Mouse (Mus musculus) left cerebral cortex, postnatal 4 days (tissue): ENCODE results near the gene 2010300C02Rik. TPM values are rescaled to one million over a fixed set of nuclear protein-coding genes. Genes with fewer than 3 reads are reported as not detected.
"Not testable (repeated sequence)": the region's sequence is repeated elsewhere in the genome, so short reads cannot be mapped to it uniquely, and the experiment has no call there.

Experiments used
- DNase-seq: peaks from one replicate; pipeline ENCODE4 v3.0.0-alpha.2; 2022
- intact Hi-C: fragments of 180-260 bp; cut with DNase I; formaldehyde crosslinking; loops from one replicate; pipeline ENCODE4 v1.15.1; 2025
- total RNA-seq, 2 experiments: library from RNA; stranded (reverse); gene quantifications; 2 replicates each; pipeline ENCODE4 v1.2.3; 2021

Gene 2010300C02Rik
- total RNA-seq, 2 experiments from 2014 or later: 24.8 to 30.1 TPM

- intact Hi-C loops, DNase-seq: not testable (repeated sequence)
Observed at GRCm38 (mm10) chr1:37594812-37595211, 125.1 kb downstream of the 2010300C02Rik start.

DNA sequence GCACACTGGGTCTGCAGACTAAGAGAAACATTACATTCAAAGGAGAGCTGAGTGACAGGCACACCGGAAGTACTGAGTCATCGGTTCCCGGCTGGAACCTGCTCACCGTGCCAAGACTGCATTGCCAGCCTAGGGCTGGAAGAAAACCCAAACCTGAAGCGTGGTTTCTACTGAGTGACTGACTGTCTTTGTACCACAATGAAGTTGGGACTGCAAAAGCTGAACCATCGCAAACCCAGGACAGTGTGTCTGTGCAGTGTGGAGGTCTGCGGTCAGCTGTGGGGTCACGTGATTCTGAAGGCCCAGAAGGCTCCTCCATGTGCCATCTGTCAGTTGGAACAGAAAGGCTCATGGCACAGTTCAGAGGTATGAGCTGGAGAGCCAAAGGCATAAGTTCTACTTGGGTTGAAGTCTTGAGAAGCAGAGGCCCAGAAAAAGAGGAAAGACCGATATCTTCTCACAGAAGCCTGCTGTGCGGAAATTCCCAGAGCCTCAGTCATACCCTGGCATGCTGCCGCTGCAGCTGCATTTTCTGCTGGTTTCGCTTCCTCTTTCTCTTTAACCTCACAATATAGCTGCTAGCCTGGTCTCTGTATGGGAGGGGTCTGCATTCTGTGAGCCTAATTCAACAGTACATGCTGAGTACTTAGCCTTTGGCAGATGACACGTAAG is 133.9 kb downstream of the 2010300C02Rik start:
- intact Hi-C loops: no loop called here
- peak; percentile 63 for DNase-seq

GRCm38 (mm10) chr1:37583795-37584464 is 136.0 kb downstream of the 2010300C02Rik start:
- intact Hi-C loops: no loop called here
- peak; percentile 15 for DNase-seq

- no peak for DNase-seq
- intact Hi-C loops: no loop called here
Observed at GRCm38 (mm10) chr1:37583167-37583566, 136.7 kb downstream of the 2010300C02Rik start.

DNA sequence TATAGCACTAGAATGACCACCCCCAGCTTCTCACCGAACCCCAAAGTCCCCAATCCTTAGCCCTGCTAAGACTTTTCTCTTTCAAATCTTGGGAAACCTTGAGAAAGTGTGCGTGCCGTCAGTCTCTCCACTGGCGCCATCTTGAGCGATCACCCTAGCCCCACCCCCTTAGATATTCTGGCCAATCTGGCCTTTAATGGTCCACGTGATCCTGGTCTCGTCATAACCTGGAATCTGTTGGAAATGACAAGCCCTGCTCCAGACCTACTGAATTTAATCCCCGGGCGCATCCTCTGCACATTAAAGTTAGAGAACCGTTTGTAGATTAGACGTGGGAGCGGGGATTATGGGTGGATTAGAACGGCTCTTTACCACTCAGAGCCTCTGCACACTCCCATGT is 140.2 kb downstream of the 2010300C02Rik start:
- no peak for DNase-seq
- intact Hi-C loops: no loop called here

- peak; percentile 15 for DNase-seq
- intact Hi-C loops: no loop called here
Observed at GRCm38 (mm10) chr1:37572528-37573272, 147.2 kb downstream of the 2010300C02Rik start.

GRCm38 (mm10) chr1:37568379-37568778 is 151.5 kb downstream of the 2010300C02Rik start:
- intact Hi-C loops: no loop called here
- DNase-seq: no peak

- no peak for DNase-seq
- intact Hi-C loops: no loop called here
Observed at GRCm38 (mm10) chr1:37566754-37567153, 153.1 kb downstream of the 2010300C02Rik start.

- DNase-seq: no peak
- intact Hi-C loops: no loop called here
Observed at GRCm38 (mm10) chr1:37566344-37566743, 153.5 kb downstream of the 2010300C02Rik start.

GRCm38 (mm10) chr1:37565396-37565795 is 154.5 kb downstream of the 2010300C02Rik start:
- DNase-seq: no peak
- intact Hi-C loops: no loop called here

- no peak for DNase-seq
- intact Hi-C loops: no loop called here
Observed at GRCm38 (mm10) chr1:37561955-37562354, 157.9 kb downstream of the 2010300C02Rik start.

Other genes with a start within 250 kb of the 2010300C02Rik start
- 10 to 100 TPM; 27.0 to 29.0 TPM for gene Mgat4a, start 179.1 kb downstream of the 2010300C02Rik start, total RNA-seq
- gene Tsga10, start 146.3 kb upstream of the 2010300C02Rik start, total RNA-seq: 10 to 100 TPM; 18.8 to 20.4 TPM
- gene Lipt1, start 151.7 kb upstream of the 2010300C02Rik start, total RNA-seq: 1 to 10 TPM; 7.8 to 9.3 TPM
- 10 to 100 TPM in 1 of 2 experiments, 1 to 10 TPM in 1; 9.6 to 10.4 TPM for gene Mitd1, start 170.3 kb upstream of the 2010300C02Rik start, total RNA-seq
- 100 to 1,000 TPM; 157 to 190 TPM for gene Mrpl30, start 170.4 kb upstream of the 2010300C02Rik start, total RNA-seq
- gene Lyg2, start 196.4 kb upstream of the 2010300C02Rik start, total RNA-seq: not detected
- gene Lyg1, start 237.7 kb upstream of the 2010300C02Rik start, total RNA-seq: not detected